Mouse (Mus musculus) lung, adult 2 months (tissue): ENCODE results near the gene Sprn.

Experiments used
- CTCF ChIP-seq: fragments of 200-500 bp; IDR thresholded peaks from 2 replicates; pipeline ENCODE4 v1.5.1; 2011; ENCODE audit warnings: mild to moderate bottlenecking, low read length, control low read depth; ENCODE audit not compliant: insufficient read depth
- POLR2A ChIP-seq: fragments of 200-500 bp; IDR thresholded peaks from 2 replicates; pipeline ENCODE4 v1.6.1; 2011; ENCODE audit warnings: low read depth, mild to moderate bottlenecking, control low read depth, low read length, borderline replicate concordance; ENCODE audit errors: extremely low read depth

GRCm38 (mm10) chr7:140125278-140126021 lies 29.2 kb downstream of the Sprn start:
- no peak for TF ChIP-seq CTCF
- TF ChIP-seq POLR2A, result peak; percentile 36; the same call in 1 of the 2 replicates
